In the genomic region with DNA sequence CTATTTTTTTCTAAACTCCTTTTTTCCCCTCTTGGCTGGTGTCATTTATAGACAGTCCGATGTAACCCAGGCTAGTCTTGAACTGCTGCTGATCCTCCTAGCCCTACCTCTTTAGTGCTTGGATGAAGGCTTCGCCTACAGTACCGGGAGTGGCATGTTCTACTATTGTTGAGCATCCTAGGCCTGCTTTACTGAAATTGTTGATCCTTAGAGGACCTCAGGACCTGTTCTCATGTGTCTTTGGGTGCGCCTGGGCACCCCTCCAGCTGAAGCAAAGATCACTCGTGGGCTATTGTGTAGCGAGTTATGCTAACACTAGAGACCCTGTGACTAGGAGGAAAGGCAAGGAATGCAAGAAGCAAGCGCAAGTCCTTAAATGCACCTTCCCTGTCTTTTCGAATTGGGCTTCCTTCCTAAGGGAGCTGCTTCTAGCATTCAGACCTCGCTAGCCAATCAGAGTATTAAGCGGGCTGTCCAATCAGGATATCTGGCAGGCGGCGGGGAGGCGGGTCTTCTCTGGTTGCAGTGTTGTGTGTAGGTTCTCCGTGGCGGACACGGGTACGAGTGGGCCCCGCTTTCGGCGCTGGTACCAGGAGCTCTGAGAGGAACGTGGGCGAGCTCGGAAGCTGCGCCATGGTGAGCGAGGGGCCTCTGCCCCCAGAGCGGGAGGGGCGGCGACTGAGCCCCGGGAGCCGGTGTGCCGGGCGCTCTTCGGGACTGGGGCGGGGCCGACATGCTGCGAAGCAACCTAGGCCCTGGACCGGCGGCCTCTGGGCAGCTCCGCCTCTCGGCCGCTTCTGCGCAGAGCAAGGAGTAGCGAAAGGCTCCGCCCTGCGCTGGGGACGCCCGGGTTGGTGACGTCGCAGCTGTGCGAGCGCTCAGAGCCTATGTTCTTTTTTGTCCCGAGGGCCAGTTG, we compare ENCODE assay signal across 1 mouse cellular context.
A peak's percentile ranks its signal among the peaks of the same experiment; 100 is the strongest.
TF ChIP-seq lines count a peak whose summit lies in the region.

No protein-coding gene starts in this region.

TF ChIP-seq in CH12.LX, 34 proteins besides CTCF, POLR2A, EP300 and RAD21 (continued from another document):
- TF ChIP-seq SIN3A (IDR thresholded peaks at IDR 0.05; ENCODE audit: low read length) (peak; percentile 73), SMC3 (IDR thresholded peaks at IDR 0.05; ENCODE audit: low read depth, low read length) (no peak), UBTF (IDR thresholded peaks at IDR 0.05; ENCODE audit: low read depth, low read length) (no peak), MXI1 (IDR thresholded peaks at IDR 0.05; ENCODE audit: low read depth, low read length) (peak; percentile 82), TCF12 (IDR thresholded peaks at IDR 0.05; ENCODE audit: low read depth, low read length) (peak; percentile 65), NELFE (IDR thresholded peaks at IDR 0.05; ENCODE audit: low read depth, low read length) (peak; percentile 78), TBP (conservative IDR thresholded peaks at IDR 0.05; ENCODE audit: low read depth, low read length) (no peak; the same call in 1 of the 2 replicates), CHD2 (IDR thresholded peaks at IDR 0.05; ENCODE audit: low read length) (peak; percentile 23; the same call in 1 of the 2 replicates), IRF4 (IDR thresholded peaks at IDR 0.05; ENCODE audit: low read depth, low read length) (peak; percentile 18; the same call in 1 of the 2 replicates), KAT2A (IDR thresholded peaks at IDR 0.05; ENCODE audit: insufficient replicate concordance, low read length) (0 out of 2 replicates have a peak, but pooled peaks have one; percentile 31), USF2 (conservative IDR thresholded peaks at IDR 0.05; ENCODE audit: low read depth, low read length) (no peak), BHLHE40 (IDR thresholded peaks at IDR 0.05; ENCODE audit: low read depth, low read length) (no peak), ELF1 (IDR thresholded peaks at IDR 0.05; ENCODE audit: low read depth, low read length) (peak; percentile 30; the same call in 1 of the 2 replicates), ZKSCAN1 (IDR thresholded peaks at IDR 0.05; ENCODE audit: borderline replicate concordance, low read depth, low read length) (no peak), MEF2A (IDR thresholded peaks at IDR 0.05; ENCODE audit: borderline replicate concordance, low read depth, low read length) (0 out of 2 replicates have a peak, but pooled peaks have one; percentile 35), ZMIZ1 (IDR thresholded peaks at IDR 0.05; ENCODE audit: low read depth, low read length) (0 out of 2 replicates have a peak, but pooled peaks have one; percentile 61), E2F4 (IDR thresholded peaks at IDR 0.05; ENCODE audit: insufficient replicate concordance, low read depth, low read length) (no peak), USF1 (IDR thresholded peaks at IDR 0.05; ENCODE audit: low read depth, low read length) (no peak), NRF1 (IDR thresholded peaks at IDR 0.05; ENCODE audit: low read depth, low read length) (peak; percentile 88), POLR2AphosphoS2 (IDR thresholded peaks at IDR 0.05; ENCODE audit: low read depth, low read length) (no peak), PAX5 (IDR thresholded peaks at IDR 0.05; ENCODE audit: low read length) (no peak), GABPA (IDR thresholded peaks at IDR 0.05; ENCODE audit: insufficient replicate concordance, low read depth, low read length) (no peak), MYC (IDR thresholded peaks at IDR 0.05; ENCODE audit: low read depth, low read length) (0 out of 2 replicates have a peak, but pooled peaks have one; percentile 4)
